Mouse (Mus musculus) kidney, postnatal 0 days (tissue): ENCODE data around the gene Mocs3. TPM values are rescaled to one million over a fixed set of nuclear protein-coding genes. Genes with fewer than 3 reads are reported as not detected.
A peak's percentile ranks its signal among the peaks of the same experiment; 100 is the strongest.

Experiments
- ATAC-seq: fragments of 200-750 bp; cut with Nextera tagmentation; replicated peaks from 2 replicates; pipeline ENCODE4 v1.8.0; 2017; ENCODE audit warnings: low read depth, moderate number of reproducible peaks, moderate TSS enrichment, moderate library complexity; ENCODE audit not compliant: low FRiP score
- DNase-seq: peaks from one replicate; pipeline ENCODE4 v3.0.0-alpha.2; 2016; ENCODE audit warnings: low spot score
- H3K27ac ChIP-seq: fragments of 300-500 bp; sonication (generic); 2 replicates; pipeline ENCODE4 v1.5.1; 2014; ENCODE audit warnings: mild to moderate bottlenecking
- H3K27me3 ChIP-seq: fragments of 300-500 bp; sonication (generic); 2 replicates; pipeline ENCODE4 v1.6.1; 2014; ENCODE audit warnings: low read length, mixed read lengths; ENCODE audit not compliant: insufficient read depth
- H3K36me3 ChIP-seq: fragments of 300-500 bp; sonication (generic); 2 replicates; pipeline ENCODE4 v1.6.1; 2014; ENCODE audit warnings: low read length, mixed read lengths; ENCODE audit not compliant: insufficient read depth
- H3K4me1 ChIP-seq: fragments of 300-500 bp; sonication (generic); replicated peaks from 2 replicates; pipeline ENCODE4 v1.6.1; 2014; ENCODE audit warnings: antibody characterized with exemption, low read length, mixed read lengths; ENCODE audit not compliant: insufficient read depth
- H3K4me2 ChIP-seq: fragments of 300-500 bp; sonication (generic); 2 replicates; pipeline ENCODE4 v1.6.1; 2014; ENCODE audit warnings: mild to moderate bottlenecking, low read length, moderate library complexity, mixed read lengths
- H3K4me3 ChIP-seq: fragments of 300-500 bp; sonication (generic); replicated peaks from 2 replicates; pipeline ENCODE4 v1.5.1; 2014; ENCODE audit warnings: low read depth, low read length
- H3K9ac ChIP-seq: fragments of 300-500 bp; sonication (generic); 2 replicates; pipeline ENCODE4 v1.6.1; 2014; ENCODE audit warnings: low read depth, low read length
- H3K9me3 ChIP-seq: fragments of 300-500 bp; sonication (generic); replicated peaks from 2 replicates; pipeline ENCODE4 v1.6.1; 2016; ENCODE audit warnings: low read length, inconsistent platforms, mixed read lengths
- CTCF ChIP-seq: IDR thresholded peaks from 2 replicates; pipeline ENCODE4 v1.5.1; 2016; ENCODE audit warnings: antibody characterized with exemption, low read depth, mild to moderate bottlenecking, moderate library complexity
- WGBS: fragments of 180-500 bp; shearing (Covaris S2); extraction: QIAGEN DNeasy Blood & Tissue Kit; methylation state at CpG from one replicate; pipeline ENCODE4 v1.1.7; 2014; 5-methylcytosine and 5-hydroxymethylcytosine counted together
- polyA plus RNA-seq: library from polyadenylated mRNA; unstranded; fragments of >200 nt; fragmentation: Nextera tagmentation; extraction: Ambion mirVana; gene quantifications from 2 replicates; pipeline ENCODE4 v1.2.1, GENCODE M21; 2015

Gene Mocs3
- polyA plus RNA-seq, 1 experiment from 2014 or later, result 9.3 TPM

DNA sequence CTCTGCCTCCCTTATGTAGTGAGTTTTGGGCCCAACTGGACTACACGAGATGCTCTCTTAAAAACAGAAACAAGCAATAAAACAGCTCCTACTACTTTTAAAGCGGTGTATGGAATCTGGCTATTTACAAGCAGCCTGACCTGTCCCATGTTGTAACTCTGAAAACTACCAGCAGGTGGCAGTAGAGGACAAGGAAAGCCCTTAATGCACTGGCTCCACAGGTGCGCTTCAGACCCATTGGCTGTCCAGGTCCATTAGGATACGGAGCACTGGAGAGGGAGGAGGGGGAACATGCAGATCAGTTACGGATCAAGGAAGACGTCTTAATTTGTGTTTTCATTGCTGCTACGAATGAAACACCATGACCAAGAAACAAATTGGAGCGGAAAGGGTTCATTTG, 19.8 kb downstream of the Mocs3 start:
- H3K4me2 ChIP-seq, result no peak overlapping the region
- H3K27me3 ChIP-seq, result no peaks in the 10 kb centered on the region
- no peaks in the 10 kb centered on the region for H3K36me3 ChIP-seq
- WGBS, result 15% methylated on average over 8 of the region's 8 CpGs
- no peak overlapping the region for H3K4me3 ChIP-seq
- ATAC-seq (no peak), DNase-seq (peak; percentile 82)
- H3K9me3 ChIP-seq, result no peaks in the 10 kb centered on the region
- TF ChIP-seq CTCF, result peak; percentile 91
- H3K4me1 ChIP-seq, result no peaks in the 10 kb centered on the region
- no peak overlapping the region for H3K9ac ChIP-seq
- no peak overlapping the region for H3K27ac ChIP-seq

DNA sequence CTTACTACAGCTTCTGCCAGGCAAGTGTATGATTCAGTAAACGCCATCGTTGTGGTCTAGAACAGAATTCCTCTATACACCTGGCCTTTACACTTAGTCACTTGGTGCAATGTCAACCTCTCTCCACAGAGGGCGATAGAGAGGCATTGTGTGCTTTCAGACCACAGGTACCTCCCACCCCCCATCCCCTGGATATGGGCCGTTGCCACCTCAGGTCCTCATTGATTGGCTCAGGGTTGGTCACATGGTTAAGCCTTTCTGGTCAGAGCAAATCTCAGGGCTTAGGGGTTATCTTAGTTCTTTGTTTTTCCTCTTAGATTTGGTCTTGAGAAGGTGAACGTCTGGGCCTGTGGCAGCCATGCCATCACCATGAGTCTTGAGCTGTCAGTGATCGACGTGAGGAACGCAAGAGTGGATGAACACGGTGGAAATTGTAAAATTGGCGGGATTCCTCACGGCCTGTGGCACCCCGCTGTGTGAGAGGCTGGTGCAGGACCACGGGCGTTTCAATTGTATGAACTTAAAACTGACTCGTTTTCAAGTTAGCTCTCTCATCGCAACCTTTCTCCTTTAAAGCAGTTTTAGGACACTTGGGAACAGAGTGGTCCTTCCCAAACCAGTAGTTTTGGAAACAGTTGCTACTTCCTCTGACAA, 22.3 kb downstream of the Mocs3 start:
- TF ChIP-seq CTCF, result peak; percentile 78
- H3K4me1 ChIP-seq, result no peaks in the 10 kb centered on the region
- 18% methylated on average over 16 of the region's 16 CpGs for WGBS
- DNase-seq, result peak; percentile 55
- no peak overlapping the region for H3K4me2 ChIP-seq
- H3K4me3 ChIP-seq, result no peak overlapping the region
- no peaks in the 10 kb centered on the region for H3K36me3 ChIP-seq
- peak; percentile 71 for ATAC-seq
- no peaks in the 10 kb centered on the region for H3K27me3 ChIP-seq
- no peaks in the 10 kb centered on the region for H3K9me3 ChIP-seq
- H3K9ac ChIP-seq, result no peak overlapping the region
- H3K27ac ChIP-seq, result no peak overlapping the region

DNA sequence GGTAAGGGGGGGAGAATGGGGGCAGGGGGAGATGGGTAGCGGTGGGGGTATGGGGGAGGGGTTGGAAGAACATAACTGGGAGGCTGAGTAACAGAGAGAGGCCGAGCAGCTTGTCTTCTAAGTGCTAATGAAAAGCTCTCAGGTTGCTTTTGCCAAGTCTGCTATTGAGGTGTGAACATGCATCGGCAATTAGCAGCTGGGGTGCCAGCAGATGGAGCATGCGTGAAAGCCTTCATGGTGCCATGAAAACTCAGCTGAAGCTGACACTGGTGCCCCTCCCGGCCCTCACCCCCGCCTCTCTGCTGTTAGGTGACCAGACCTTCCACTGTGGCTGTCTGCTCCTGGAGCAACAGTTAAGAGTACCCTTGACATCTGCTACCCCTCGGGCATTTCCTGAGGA, 23.4 kb downstream of the Mocs3 start:
- Histone ChIP-seq H3K4me1 (no peaks in the 10 kb centered on the region), H3K4me3 (no peak overlapping the region), H3K9ac (no peak overlapping the region), H3K4me2 (no peak overlapping the region), H3K27ac (no peak overlapping the region), H3K27me3 (no peaks in the 10 kb centered on the region), H3K9me3 (no peaks in the 10 kb centered on the region), H3K36me3 (no peaks in the 10 kb centered on the region)
- DNase-seq, result no peak
- 41% methylated on average over 7 of the region's 7 CpGs for WGBS
- ATAC-seq, result no peak
- TF ChIP-seq CTCF, result no peak

DNA sequence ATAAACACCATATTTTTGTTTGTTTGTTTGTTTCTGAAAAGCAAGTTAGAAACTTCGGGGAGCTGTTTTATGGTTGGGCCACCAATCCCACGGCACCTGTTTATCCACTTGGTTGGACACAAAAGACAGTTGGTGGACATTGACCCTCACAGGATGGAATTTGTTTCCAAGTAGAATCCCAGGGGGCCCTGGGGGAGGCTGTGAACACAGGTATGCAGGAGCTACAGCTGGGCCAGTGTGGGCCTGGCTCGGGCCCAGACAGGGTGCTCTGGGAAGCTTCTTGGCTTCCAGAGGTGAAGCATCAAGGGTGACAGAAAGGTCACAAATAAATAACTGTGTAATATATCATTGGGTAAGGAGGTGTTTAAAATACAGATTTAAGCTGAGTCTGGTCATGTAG, 26.1 kb downstream of the Mocs3 start:
- no peaks in the 10 kb centered on the region for H3K36me3 ChIP-seq
- no peak for TF ChIP-seq CTCF
- 59% methylated on average over 3 of the region's 3 CpGs for WGBS
- H3K9me3 ChIP-seq, result no peaks in the 10 kb centered on the region
- no peak overlapping the region for H3K27ac ChIP-seq
- DNase-seq (no peak), ATAC-seq (no peak)
- H3K4me2 ChIP-seq, result no peak overlapping the region
- no peaks in the 10 kb centered on the region for H3K27me3 ChIP-seq
- no peaks in the 10 kb centered on the region for H3K4me1 ChIP-seq
- H3K9ac ChIP-seq, result no peak overlapping the region
- no peak overlapping the region for H3K4me3 ChIP-seq

DNA sequence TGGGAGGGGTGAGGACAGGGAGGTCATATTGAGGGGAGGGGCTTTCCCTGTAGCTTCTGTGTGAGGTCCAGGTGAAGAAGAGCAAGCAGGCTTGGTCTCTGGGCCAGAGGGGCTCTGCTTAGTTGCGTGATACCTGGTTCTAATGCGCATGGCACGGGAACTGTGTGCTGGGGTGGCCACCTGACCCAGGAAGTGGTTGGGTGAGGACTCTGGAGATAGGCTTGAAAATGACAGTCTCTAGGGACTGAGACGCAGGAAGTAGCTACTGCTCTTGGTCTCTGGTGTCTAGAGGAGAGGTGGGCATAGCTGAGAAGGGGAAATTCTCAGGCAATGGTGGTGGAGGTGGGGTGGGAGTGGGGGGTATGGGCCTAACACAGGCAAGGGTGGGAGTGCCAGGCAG, 26.8 kb downstream of the Mocs3 start:
- no peaks in the 10 kb centered on the region for H3K4me1 ChIP-seq
- no peaks in the 10 kb centered on the region for H3K9me3 ChIP-seq
- H3K4me2 ChIP-seq, result no peak overlapping the region
- DNase-seq (no peak), ATAC-seq (no peak)
- no peaks in the 10 kb centered on the region for H3K36me3 ChIP-seq
- no peak overlapping the region for H3K4me3 ChIP-seq
- WGBS, result 89% methylated on average over 4 of the region's 4 CpGs
- no peaks in the 10 kb centered on the region for H3K27me3 ChIP-seq
- TF ChIP-seq CTCF, result no peak
- H3K9ac ChIP-seq, result no peak overlapping the region
- no peak overlapping the region for H3K27ac ChIP-seq

DNA sequence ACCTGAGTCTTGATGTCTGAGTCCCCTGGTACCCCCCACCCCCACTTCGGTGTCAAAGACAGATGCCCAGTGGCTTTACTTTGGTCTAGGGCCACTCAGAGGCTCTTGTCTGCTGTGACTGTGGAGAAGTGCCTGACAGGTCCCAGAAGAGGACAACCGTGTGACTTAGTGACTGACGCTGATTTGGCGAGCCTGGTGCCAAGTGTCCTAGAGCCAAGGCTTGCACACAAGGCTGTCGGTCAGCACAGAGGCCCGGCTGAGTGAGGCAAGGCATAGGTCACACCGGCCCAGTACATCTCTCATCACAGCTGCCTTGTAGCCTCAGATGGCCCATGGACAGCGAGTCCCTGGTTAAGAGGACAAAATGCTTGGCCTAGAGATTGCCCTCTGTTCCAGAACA, 28.6 kb downstream of the Mocs3 start:
- no peaks in the 10 kb centered on the region for H3K27me3 ChIP-seq
- no peak for TF ChIP-seq CTCF
- DNase-seq, result no peak

DNA sequence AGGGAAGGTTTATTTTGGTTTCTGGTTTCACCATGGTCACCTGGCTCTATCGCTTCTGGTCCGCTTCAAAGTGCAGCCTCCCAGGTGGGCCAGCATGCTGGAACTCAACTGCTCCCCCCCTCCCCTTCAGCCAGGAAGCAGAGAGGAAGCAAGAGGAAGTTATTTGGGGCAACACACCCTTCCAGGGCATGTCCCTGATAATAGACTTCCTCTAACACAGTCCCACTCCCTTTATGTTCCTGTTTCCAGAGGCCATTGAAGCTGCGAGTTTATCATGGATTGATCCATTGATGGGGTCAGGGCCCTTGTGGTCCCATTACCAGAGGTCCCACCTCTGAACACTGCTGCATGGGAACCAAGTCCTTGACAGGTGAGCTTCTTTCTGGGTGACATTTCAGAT, 29.7 kb downstream of the Mocs3 start:
- Histone ChIP-seq H3K27me3 (no peaks in the 10 kb centered on the region), H3K4me2 (no peak overlapping the region), H3K4me1 (no peaks in the 10 kb centered on the region), H3K36me3 (no peaks in the 10 kb centered on the region), H3K9me3 (no peaks in the 10 kb centered on the region), H3K9ac (no peak overlapping the region), H3K4me3 (no peak overlapping the region), H3K27ac (no peak overlapping the region)
- ATAC-seq (no peak), DNase-seq (no peak)
- TF ChIP-seq CTCF, result no peak
- WGBS, result 76% methylated on average over 3 of the region's 3 CpGs

More for the DNA sequence above, 28.6 kb downstream of the Mocs3 start:
- H3K4me1 ChIP-seq, result no peaks in the 10 kb centered on the region
- 87% methylated on average over 8 of the region's 8 CpGs for WGBS
- H3K9me3 ChIP-seq, result no peaks in the 10 kb centered on the region
- no peak overlapping the region for H3K9ac ChIP-seq
- H3K4me3 ChIP-seq, result no peak overlapping the region
- no peak overlapping the region for H3K4me2 ChIP-seq
- no peaks in the 10 kb centered on the region for H3K36me3 ChIP-seq
- no peak for ATAC-seq
- H3K27ac ChIP-seq, result no peak overlapping the region
